Mouse (Mus musculus) cortical plate, adult 2 months (tissue): ENCODE measurements around the gene Sh3glb2. TPM values are rescaled to one million over a fixed set of nuclear protein-coding genes. Genes with fewer than 3 reads are reported as not detected.
A peak's percentile ranks its signal among the peaks of the same experiment; 100 is the strongest.

Source experiments
- H3K27ac ChIP-seq: fragments of 200-500 bp; 2 replicates; pipeline ENCODE4 v1.5.1; 2012; ENCODE audit warnings: low read length, control low read depth, inconsistent platforms; ENCODE audit not compliant: insufficient read depth
- H3K4me1 ChIP-seq: fragments of 200-500 bp; 2 replicates; pipeline ENCODE4 v1.6.1; 2011; ENCODE audit warnings: low read length; ENCODE audit not compliant: control insufficient read depth, insufficient read depth
- H3K4me3 ChIP-seq: fragments of 200-500 bp; 2 replicates; pipeline ENCODE4 v1.5.1; 2011; ENCODE audit warnings: mild to moderate bottlenecking, low read length, control low read depth; ENCODE audit not compliant: insufficient read depth
- CTCF ChIP-seq: fragments of 200-500 bp; IDR thresholded peaks from 2 replicates; pipeline ENCODE4 v1.5.1; 2011; ENCODE audit warnings: mild to moderate bottlenecking, control low read depth, low read length; ENCODE audit not compliant: insufficient read depth; ENCODE audit errors: extremely low read depth
- POLR2A ChIP-seq: fragments of 200-500 bp; IDR thresholded peaks from 2 replicates; pipeline ENCODE4 v1.6.1; 2011; ENCODE audit warnings: mild to moderate bottlenecking, low read length, control low read depth; ENCODE audit not compliant: insufficient read depth; ENCODE audit errors: extremely low read depth
- polyA plus RNA-seq: library from polyadenylated mRNA; depleted of rRNA; stranded (reverse); fragments of >200 nt; gene quantifications from 2 replicates; pipeline ENCODE4 v1.2.3, GENCODE M21; 2012

Sh3glb2 gene
- polyA plus RNA-seq, 1 experiment, result 520 TPM

DNA sequence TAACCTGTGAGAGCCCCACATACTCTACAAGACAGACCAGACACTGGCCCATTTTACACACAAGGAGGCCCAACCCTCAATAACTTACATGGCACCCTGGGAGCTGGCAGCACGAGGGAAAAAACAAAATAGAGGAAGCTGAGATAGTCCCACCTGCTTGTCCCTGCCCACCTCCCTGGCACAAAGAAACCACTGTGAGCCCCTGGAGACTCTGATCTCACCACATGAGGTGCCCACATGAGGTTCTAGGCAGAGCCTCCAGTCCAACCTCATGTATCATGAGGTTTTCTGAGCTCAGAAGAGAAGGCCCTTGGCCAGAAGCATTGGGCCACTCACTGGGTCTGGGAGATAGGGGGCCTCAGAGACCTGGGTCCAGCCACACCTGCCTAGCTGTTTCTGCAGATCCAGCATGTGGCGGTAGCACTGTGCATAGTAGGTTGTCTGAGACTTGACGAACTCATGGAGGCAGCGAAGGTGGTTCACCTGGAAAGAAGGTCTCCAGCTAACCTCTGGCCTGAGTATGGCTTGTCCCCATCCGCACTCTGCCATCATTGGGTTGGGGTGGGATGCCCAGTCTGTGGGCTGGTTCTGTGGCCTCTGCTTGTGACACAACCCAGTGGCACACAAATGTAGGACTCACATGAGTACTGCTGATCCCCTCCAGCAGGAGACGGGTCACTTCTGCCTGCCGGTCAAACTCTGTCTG lies 13.0 kb downstream of the Sh3glb2 start:
- no peaks in the 10 kb centered on the region for H3K4me1 ChIP-seq
- H3K27ac ChIP-seq, result no peak overlapping the region
- TF ChIP-seq CTCF (no peak), POLR2A (no peak)
- no peak overlapping the region for H3K4me3 ChIP-seq

DNA sequence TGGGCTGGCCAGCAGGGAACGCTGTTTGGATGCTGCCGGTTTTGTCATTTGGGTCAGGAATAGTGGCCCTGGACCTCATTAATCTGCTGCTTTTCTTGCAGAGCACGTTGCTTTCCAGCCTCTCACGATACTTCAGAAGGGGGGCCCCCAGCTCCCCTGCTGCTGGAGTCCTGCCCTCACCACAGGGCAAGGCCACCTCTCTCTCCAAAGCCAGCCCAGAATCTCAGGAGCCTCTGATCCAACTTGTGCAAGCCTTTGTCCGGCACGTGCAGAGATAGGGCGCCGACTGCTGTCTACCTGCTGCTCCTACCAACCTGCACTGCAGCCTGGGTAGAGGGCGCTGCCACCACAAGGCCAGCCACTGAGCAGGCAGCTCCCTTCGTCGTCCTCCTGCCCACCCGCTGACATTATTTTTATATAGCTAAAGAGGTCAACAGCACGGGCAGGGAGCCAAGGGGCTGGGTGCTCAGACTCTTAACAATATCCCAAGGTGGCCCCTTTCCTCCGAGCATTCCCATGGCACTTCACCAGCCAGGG lies 15.5 kb downstream of the Sh3glb2 start:
- TF ChIP-seq POLR2A (peak; percentile 21; the same call in 1 of the 2 replicates), CTCF (no peak)
- no peaks in the 10 kb centered on the region for H3K4me1 ChIP-seq
- no peak overlapping the region for H3K4me3 ChIP-seq
- no peak overlapping the region for H3K27ac ChIP-seq

DNA sequence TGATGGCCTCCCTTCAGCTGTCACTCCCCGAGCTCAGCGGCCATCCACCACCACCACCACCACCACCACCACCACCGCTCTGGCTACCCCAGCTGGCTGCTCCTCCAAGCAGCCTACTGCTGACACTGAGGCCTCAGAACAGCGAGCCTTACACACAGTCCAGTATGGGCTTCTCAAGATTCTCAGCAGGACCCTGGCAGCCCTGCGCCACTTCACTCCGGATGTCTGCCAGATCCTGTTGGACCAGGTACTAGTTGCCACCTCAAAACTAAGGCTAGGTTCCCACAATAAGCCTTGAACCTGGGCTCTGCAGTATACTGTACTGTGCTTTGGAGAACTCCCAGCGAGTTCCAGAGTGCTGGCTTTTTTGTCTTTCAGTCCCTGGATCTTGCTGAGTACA lies 16.6 kb downstream of the Sh3glb2 start:
- TF ChIP-seq POLR2A, result 0 out of 2 replicates have a peak, but pooled peaks have one; percentile 13
- no peak for TF ChIP-seq CTCF
- H3K4me3 ChIP-seq, result no peak overlapping the region
- H3K4me1 ChIP-seq, result no peaks in the 10 kb centered on the region
- H3K27ac ChIP-seq, result no peak overlapping the region

DNA sequence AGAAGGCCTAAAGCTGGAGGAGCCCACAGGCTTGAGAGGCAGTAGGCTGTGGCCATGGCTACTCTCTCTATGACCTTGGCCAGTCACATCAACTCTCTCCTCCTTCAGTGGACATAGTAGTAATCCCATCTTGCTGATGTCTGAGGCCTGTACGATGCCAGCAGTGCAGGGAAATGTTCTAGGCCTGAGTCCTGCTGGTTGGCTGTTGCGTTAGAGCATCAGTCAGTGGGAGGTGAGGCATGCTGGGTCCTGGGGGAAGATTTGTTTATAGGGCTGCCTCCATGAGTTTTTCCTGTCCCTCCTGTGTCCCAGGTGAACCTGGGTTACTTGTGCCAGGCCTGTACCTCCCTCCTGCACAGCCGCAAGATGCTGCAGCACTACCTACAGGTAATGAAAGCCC lies 17.1 kb downstream of the Sh3glb2 start:
- Histone ChIP-seq H3K4me1 (peaks cover 2% of the 10 kb centered on the region; the same call in 1 of the 2 replicates), H3K27ac (no peak overlapping the region), H3K4me3 (no peak overlapping the region)
- TF ChIP-seq POLR2A, result no peak
- TF ChIP-seq CTCF, result no peak

- Histone ChIP-seq H3K4me1 (peaks cover 3% of the 10 kb centered on the region), H3K27ac (no peak overlapping the region), H3K4me3 (no peak overlapping the region)
- TF ChIP-seq POLR2A (no peak), CTCF (no peak)
Measured at GRCm38 (mm10) chr2:30337179-30337578, 22.0 kb downstream of the Sh3glb2 start.

GRCm38 (mm10) chr2:30336174-30336915 lies 22.8 kb downstream of the Sh3glb2 start:
- H3K4me1 ChIP-seq, result peaks cover 3% of the 10 kb centered on the region
- no peak for TF ChIP-seq POLR2A
- 0 out of 2 replicates have a peak, but pooled peaks have one; percentile 10 for TF ChIP-seq CTCF
- H3K4me3 ChIP-seq, result no peak overlapping the region
- peak overlapping the region; percentile 50; the same call in 1 of the 2 replicates for H3K27ac ChIP-seq

DNA sequence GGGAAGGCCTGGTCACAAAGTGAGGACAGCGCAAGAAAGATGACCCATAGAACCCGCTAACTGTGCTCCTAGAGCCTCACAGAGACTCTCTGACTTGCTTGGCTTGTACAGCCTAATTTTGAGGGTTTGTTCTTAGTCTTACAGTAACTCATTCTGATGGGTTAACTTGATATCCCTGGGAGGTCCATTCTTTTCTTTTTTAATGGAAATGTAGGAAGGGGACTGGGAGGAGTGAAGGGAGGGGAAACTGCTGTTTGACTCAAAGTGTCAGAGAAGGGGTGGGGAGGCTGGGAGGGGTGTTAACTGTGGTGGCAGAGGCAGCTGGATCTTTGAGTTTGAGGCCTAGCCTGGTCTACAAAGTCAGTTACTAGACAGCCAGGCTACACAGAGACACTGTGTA lies 23.8 kb downstream of the Sh3glb2 start:
- no peak overlapping the region for H3K4me3 ChIP-seq
- H3K27ac ChIP-seq, result no peak overlapping the region
- TF ChIP-seq POLR2A (no peak), CTCF (no peak)
- H3K4me1 ChIP-seq, result peaks cover 3% of the 10 kb centered on the region

- Histone ChIP-seq H3K27ac (no peak overlapping the region), H3K4me1 (no peaks in the 10 kb centered on the region), H3K4me3 (no peak overlapping the region)
- TF ChIP-seq POLR2A, result no peak
- no peak for TF ChIP-seq CTCF
Measured at GRCm38 (mm10) chr2:30328791-30329190, 30.3 kb downstream of the Sh3glb2 start.

GRCm38 (mm10) chr2:30327276-30327675 lies 31.9 kb downstream of the Sh3glb2 start:
- H3K27ac ChIP-seq, result no peak overlapping the region
- H3K4me3 ChIP-seq, result no peak overlapping the region
- H3K4me1 ChIP-seq, result no peaks in the 10 kb centered on the region
- TF ChIP-seq CTCF (no peak), POLR2A (no peak)
